Mouse (Mus musculus): ENCODE data around the gene Tmem255b.

DNA sequence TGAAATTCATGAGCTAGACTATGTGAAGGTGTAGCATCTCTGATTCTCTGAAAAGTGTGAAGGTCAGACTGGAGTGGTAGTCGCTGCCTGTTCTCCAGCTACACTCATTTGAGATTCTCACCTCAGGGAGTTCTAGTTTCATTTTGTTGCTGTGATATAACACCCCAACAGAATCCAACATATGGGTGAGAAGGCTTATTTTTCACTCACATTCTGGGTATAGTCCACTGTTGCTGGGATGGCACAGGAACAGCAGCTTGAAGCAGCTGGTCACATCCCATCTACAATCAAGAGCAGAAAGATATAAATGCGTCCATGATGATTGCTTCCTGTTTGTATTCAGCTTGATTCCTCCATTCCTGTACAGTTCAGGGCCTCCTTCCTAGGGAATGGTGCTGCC lies 7.2 kb downstream of the Tmem255b start:
- TF ChIP-seq CTCF (IDR thresholded peaks at IDR 0.05) (no peak), EP300 (IDR thresholded peaks at IDR 0.05) (no peak)
